Mouse (Mus musculus): ENCODE results near the gene Car10. TPM values are rescaled to one million over a fixed set of nuclear protein-coding genes. Genes with fewer than 3 reads are reported as not detected.

Car10 gene
- polyA plus RNA-seq, 1 experiment from 2014 or later, result 60.5 TPM

DNA sequence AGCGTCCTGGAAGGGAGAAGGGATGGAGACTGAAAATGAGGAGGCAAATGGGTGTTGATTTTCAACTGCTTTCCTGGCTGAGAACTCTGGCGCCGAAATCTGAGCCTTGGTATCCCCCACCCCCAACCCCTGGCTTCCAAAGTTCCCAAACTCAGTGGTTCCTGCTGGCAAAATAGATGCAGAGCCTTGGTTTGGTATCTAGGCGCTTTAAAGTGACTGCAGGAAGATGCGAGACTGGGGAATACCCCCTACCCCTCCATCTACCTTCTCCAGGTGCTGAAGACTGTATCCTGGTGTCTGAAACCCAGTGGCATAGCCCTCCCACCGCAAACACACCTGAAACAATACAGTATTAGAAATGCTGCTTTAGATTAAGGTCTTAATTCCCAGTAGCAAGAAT is 2.8 kb downstream of the Car10 start:
- Histone ChIP-seq H3K9me3 (ENCODE audit: control insufficient read depth, low read length) (no peaks in the 10 kb centered on the region), H3K27ac (ENCODE audit: low read depth, low read length) (peak overlapping the region; percentile 59), H3K9ac (ENCODE audit: low read depth, low read length) (peak overlapping the region; percentile 70), H3K4me2 (ENCODE audit: low read length) (peak overlapping the region; percentile 78), H3K4me3 (ENCODE audit: low read length) (peak overlapping the region; percentile 57), H3K36me3 (ENCODE audit: control insufficient read depth, insufficient read depth, low read length) (no peaks in the 10 kb centered on the region), H3K4me1 (ENCODE audit: control insufficient read depth, insufficient read depth, low read depth, low read length) (peaks cover 2% of the 10 kb centered on the region; the same call in 1 of the 2 replicates), H3K27me3 (replicated peaks; ENCODE audit: control insufficient read depth, insufficient read depth, low read length) (peaks cover 4% of the 10 kb centered on the region; the same call in 1 of the 2 replicates)
- WGBS, result 3% methylated on average over 6 of the region's 6 CpGs
- ATAC-seq, result no peak

DNA sequence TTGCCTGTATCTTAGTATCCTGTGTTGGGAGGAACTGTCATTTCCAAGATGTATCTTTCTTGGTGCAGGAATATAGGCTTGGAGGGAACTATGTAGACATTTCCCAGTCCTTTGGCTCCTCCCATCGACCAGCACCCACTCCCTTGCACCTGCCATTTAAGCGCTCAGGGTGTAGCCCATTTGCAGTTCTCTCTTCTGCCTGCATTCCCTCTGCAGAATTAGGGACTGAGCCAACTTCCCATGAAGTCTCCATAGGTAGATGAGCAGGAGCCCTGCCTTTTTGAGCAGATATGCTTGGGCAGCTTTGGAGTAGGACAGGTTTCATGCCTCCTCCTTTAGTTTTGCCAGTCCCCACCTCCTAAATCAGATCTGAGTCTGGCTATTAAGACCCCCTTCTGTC is 3.3 kb downstream of the Car10 start:
- peaks cover 2% of the 10 kb centered on the region; the same call in 1 of the 2 replicates for H3K4me1 ChIP-seq (ENCODE audit: control insufficient read depth, insufficient read depth, low read depth, low read length)
- peak overlapping the region; percentile 78 for H3K4me2 ChIP-seq (ENCODE audit: low read length)
- 12% methylated on average over 2 of the region's 2 CpGs for WGBS
- H3K4me3 ChIP-seq (ENCODE audit: low read length), result peak overlapping the region; percentile 57
- no peaks in the 10 kb centered on the region for H3K9me3 ChIP-seq (ENCODE audit: control insufficient read depth, low read length)
- peaks cover 4% of the 10 kb centered on the region; the same call in 1 of the 2 replicates for H3K27me3 ChIP-seq (replicated peaks; ENCODE audit: control insufficient read depth, insufficient read depth, low read length)
- ATAC-seq, result no peak
- H3K27ac ChIP-seq (ENCODE audit: low read depth, low read length), result peak overlapping the region; percentile 59
- peak overlapping the region; percentile 70; the same call in 1 of the 2 replicates for H3K9ac ChIP-seq (ENCODE audit: low read depth, low read length)
- H3K36me3 ChIP-seq (ENCODE audit: control insufficient read depth, insufficient read depth, low read length), result no peaks in the 10 kb centered on the region

- H3K9ac ChIP-seq (ENCODE audit: low read depth, low read length), result 0 out of 2 replicates have a peak overlapping the region, but pooled peaks have one; percentile 9
- no peaks in the 10 kb centered on the region for H3K36me3 ChIP-seq (ENCODE audit: control insufficient read depth, insufficient read depth, low read length)
- peaks cover 4% of the 10 kb centered on the region; the same call in 1 of the 2 replicates for H3K27me3 ChIP-seq (replicated peaks; ENCODE audit: control insufficient read depth, insufficient read depth, low read length)
- 58% methylated on average over 9 of the region's 9 CpGs for WGBS
- peaks cover 2% of the 10 kb centered on the region; the same call in 1 of the 2 replicates for H3K4me1 ChIP-seq (ENCODE audit: control insufficient read depth, insufficient read depth, low read depth, low read length)
- H3K9me3 ChIP-seq (ENCODE audit: control insufficient read depth, low read length), result no peaks in the 10 kb centered on the region
- H3K4me3 ChIP-seq (ENCODE audit: low read length), result peak overlapping the region; percentile 57
- peak overlapping the region; percentile 78 for H3K4me2 ChIP-seq (ENCODE audit: low read length)
- no peak overlapping the region for H3K27ac ChIP-seq (ENCODE audit: low read depth, low read length)
- ATAC-seq, result no peak
These were observed 4.5 kb downstream of the Car10 start for GRCm38 (mm10) chr11:93102321-93102720.

- ATAC-seq, result no peak
- H3K4me1 ChIP-seq (ENCODE audit: control insufficient read depth, insufficient read depth, low read depth, low read length), result peaks cover 2% of the 10 kb centered on the region; the same call in 1 of the 2 replicates
- H3K9me3 ChIP-seq (ENCODE audit: control insufficient read depth, low read length), result no peaks in the 10 kb centered on the region
- H3K4me3 ChIP-seq (ENCODE audit: low read length), result peak overlapping the region; percentile 57
- no peaks in the 10 kb centered on the region for H3K36me3 ChIP-seq (ENCODE audit: control insufficient read depth, insufficient read depth, low read length)
- H3K27ac ChIP-seq (ENCODE audit: low read depth, low read length), result no peak overlapping the region
- H3K27me3 ChIP-seq (replicated peaks; ENCODE audit: control insufficient read depth, insufficient read depth, low read length), result peaks cover 4% of the 10 kb centered on the region; the same call in 1 of the 2 replicates
- 50% methylated on average over 3 of the region's 3 CpGs for WGBS
- 0 out of 2 replicates have a peak overlapping the region, but pooled peaks have one; percentile 14 for H3K9ac ChIP-seq (ENCODE audit: low read depth, low read length)
- peak overlapping the region; percentile 78 for H3K4me2 ChIP-seq (ENCODE audit: low read length)
These were observed 5.4 kb downstream of the Car10 start for GRCm38 (mm10) chr11:93103101-93103815.

DNA sequence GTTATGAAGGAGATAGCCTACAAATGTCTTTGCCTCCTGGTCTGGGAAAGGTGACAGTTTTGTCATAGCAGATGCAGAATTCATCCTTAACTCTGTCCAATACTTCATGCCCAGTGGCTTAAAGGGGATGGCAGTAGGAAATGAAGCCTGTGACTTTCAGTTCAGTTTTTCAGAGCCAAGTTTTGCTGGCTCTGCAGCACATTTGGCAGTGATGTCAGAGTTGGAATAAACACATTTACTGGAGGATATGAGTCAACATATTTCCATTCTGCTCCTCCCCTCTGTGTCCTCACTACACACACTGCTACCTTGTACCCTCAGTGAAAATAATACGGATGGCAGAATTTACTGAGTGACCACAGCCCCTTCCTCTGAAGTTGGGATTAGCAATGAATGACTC is 11.6 kb downstream of the Car10 start:
- H3K36me3 ChIP-seq (ENCODE audit: control insufficient read depth, insufficient read depth, low read length), result no peaks in the 10 kb centered on the region
- H3K4me2 ChIP-seq (ENCODE audit: low read length), result no peak overlapping the region
- H3K9me3 ChIP-seq (ENCODE audit: control insufficient read depth, low read length), result no peaks in the 10 kb centered on the region
- no peak for ATAC-seq
- H3K9ac ChIP-seq (ENCODE audit: low read depth, low read length), result no peak overlapping the region
- no peaks in the 10 kb centered on the region for H3K4me1 ChIP-seq (ENCODE audit: control insufficient read depth, insufficient read depth, low read depth, low read length)
- no peaks in the 10 kb centered on the region for H3K27me3 ChIP-seq (replicated peaks; ENCODE audit: control insufficient read depth, insufficient read depth, low read length)
- no peak overlapping the region for H3K4me3 ChIP-seq (ENCODE audit: low read length)
- no peak overlapping the region for H3K27ac ChIP-seq (ENCODE audit: low read depth, low read length)
- 90% methylated on average over 1 of the region's 1 CpGs for WGBS

GRCm38 (mm10) chr11:93120766-93121415 is 23.1 kb downstream of the Car10 start:
- WGBS, result 74% methylated on average over 10 of the region's 10 CpGs
- H3K9me3 ChIP-seq (ENCODE audit: control insufficient read depth, low read length), result no peaks in the 10 kb centered on the region
- H3K4me3 ChIP-seq (ENCODE audit: low read length), result no peak overlapping the region
- no peaks in the 10 kb centered on the region for H3K4me1 ChIP-seq (ENCODE audit: control insufficient read depth, insufficient read depth, low read depth, low read length)
- no peaks in the 10 kb centered on the region for H3K27me3 ChIP-seq (replicated peaks; ENCODE audit: control insufficient read depth, insufficient read depth, low read length)
- no peak overlapping the region for H3K4me2 ChIP-seq (ENCODE audit: low read length)
- H3K36me3 ChIP-seq (ENCODE audit: control insufficient read depth, insufficient read depth, low read length), result no peaks in the 10 kb centered on the region
- ATAC-seq, result no peak
- H3K9ac ChIP-seq (ENCODE audit: low read depth, low read length), result no peak overlapping the region
- H3K27ac ChIP-seq (ENCODE audit: low read depth, low read length), result no peak overlapping the region

DNA sequence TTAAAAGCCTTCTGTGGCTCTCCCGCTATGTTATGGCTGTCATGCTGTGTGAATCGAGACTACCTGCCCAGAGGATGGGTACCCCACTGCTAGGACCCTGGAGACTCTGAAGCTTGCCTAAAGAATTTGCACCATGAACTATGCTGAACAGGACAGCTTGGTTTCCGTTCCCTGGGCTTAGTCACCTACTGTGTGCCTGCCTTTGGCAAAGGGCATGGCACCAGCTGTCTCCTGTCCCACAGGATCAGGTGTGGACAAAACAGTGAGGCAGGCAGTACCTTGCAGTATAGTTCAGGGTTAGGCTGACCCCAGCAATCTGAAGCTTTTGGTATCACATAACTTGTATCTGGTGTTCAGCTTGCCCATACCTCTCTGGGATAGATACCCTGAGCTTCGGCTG is 25.9 kb downstream of the Car10 start:
- Histone ChIP-seq H3K4me1 (ENCODE audit: control insufficient read depth, insufficient read depth, low read depth, low read length) (no peaks in the 10 kb centered on the region), H3K9me3 (ENCODE audit: control insufficient read depth, low read length) (no peaks in the 10 kb centered on the region), H3K4me3 (ENCODE audit: low read length) (no peak overlapping the region), H3K9ac (ENCODE audit: low read depth, low read length) (no peak overlapping the region), H3K27me3 (replicated peaks; ENCODE audit: control insufficient read depth, insufficient read depth, low read length) (no peaks in the 10 kb centered on the region), H3K4me2 (ENCODE audit: low read length) (no peak overlapping the region), H3K27ac (ENCODE audit: low read depth, low read length) (no peak overlapping the region), H3K36me3 (ENCODE audit: control insufficient read depth, insufficient read depth, low read length) (no peaks in the 10 kb centered on the region)
- 77% methylated on average over 4 of the region's 4 CpGs for WGBS
- no peak for ATAC-seq

DNA sequence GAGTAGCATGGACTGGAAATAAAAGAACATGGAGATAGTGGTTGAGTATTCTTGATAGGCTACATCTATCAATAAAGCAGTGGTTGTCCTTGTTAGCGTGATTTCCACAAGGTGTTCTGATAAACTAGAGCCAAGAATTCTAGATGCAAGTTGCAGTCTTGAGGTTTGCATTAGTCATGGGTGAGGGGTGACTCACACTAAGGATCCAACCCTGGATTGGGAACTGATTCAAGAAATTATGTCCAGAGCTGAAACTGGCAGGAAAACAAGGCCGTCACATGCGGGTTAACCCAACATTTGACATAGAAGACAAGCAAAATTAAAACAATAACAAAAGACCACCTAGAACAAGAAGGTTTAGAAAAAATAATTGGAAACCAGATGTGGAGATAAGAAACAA is 28.6 kb downstream of the Car10 start:
- Histone ChIP-seq H3K9me3 (ENCODE audit: control insufficient read depth, low read length) (no peaks in the 10 kb centered on the region), H3K4me1 (ENCODE audit: control insufficient read depth, insufficient read depth, low read depth, low read length) (no peaks in the 10 kb centered on the region), H3K27ac (ENCODE audit: low read depth, low read length) (no peak overlapping the region), H3K27me3 (replicated peaks; ENCODE audit: control insufficient read depth, insufficient read depth, low read length) (no peaks in the 10 kb centered on the region), H3K36me3 (ENCODE audit: control insufficient read depth, insufficient read depth, low read length) (no peaks in the 10 kb centered on the region), H3K9ac (ENCODE audit: low read depth, low read length) (no peak overlapping the region), H3K4me3 (ENCODE audit: low read length) (no peak overlapping the region), H3K4me2 (ENCODE audit: low read length) (no peak overlapping the region)
- WGBS, result 81% methylated on average over 3 of the region's 3 CpGs
- no peak for ATAC-seq

DNA sequence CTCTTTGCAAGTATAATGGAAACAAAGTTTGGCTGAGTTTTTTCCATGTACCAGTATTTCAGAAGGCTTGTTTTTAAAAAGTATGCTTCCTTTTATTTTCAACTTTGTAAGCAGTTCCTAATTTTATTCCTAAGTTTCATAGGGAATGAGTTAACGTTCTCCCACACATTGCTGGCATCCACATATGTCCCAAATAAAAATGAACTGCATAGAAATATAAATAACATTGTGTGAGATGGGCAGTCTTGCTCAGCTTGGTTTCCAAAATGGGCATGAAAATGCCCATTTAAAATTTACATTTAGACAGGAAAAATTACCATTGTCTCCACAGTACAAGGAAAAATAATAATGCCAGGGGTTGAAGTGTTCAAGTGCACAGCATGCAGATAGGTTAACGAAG is 30.7 kb downstream of the Car10 start:
- Histone ChIP-seq H3K27me3 (replicated peaks; ENCODE audit: control insufficient read depth, insufficient read depth, low read length) (no peaks in the 10 kb centered on the region), H3K4me3 (ENCODE audit: low read length) (no peak overlapping the region), H3K4me2 (ENCODE audit: low read length) (no peak overlapping the region), H3K27ac (ENCODE audit: low read depth, low read length) (no peak overlapping the region), H3K36me3 (ENCODE audit: control insufficient read depth, insufficient read depth, low read length) (no peaks in the 10 kb centered on the region), H3K9ac (ENCODE audit: low read depth, low read length) (no peak overlapping the region), H3K4me1 (ENCODE audit: control insufficient read depth, insufficient read depth, low read depth, low read length) (no peaks in the 10 kb centered on the region), H3K9me3 (ENCODE audit: control insufficient read depth, low read length) (no peaks in the 10 kb centered on the region)
- no peak for ATAC-seq
- WGBS, result 84% methylated on average over 2 of the region's 2 CpGs

All from hindbrain, embryonic 16.5 days (tissue).